Comparison of ENCODE assay signal across 16 mouse cellular contexts in the genomic region with DNA sequence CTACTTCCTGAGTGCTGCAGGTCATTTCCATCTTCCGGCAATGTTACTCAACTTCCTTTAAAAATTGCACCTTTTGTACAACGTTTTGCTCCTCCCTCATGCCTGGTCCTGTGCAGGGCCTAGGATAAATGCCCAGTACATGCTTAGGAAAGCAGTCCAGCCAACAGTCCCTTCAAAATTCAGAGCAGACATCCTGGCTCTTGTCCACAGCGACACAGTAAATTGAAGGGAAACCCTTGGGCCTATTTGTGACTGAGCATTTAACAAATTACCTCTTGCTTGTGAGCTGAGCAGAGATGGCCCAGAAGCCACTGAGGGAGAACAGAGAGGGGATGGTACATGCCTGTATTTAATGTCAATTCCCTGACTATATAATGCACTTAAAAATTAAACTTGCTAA.
"Had no signal": no experiment of that assay in that cellular context is flagged by ENCODE, and none has a peak within 500 bp of the region (broad histone marks: within the 10 kb centered on the region; RNA-seq: fewer than 3 reads in every experiment).

No protein-coding gene starts in this region.

- H3K36me3 ChIP-seq: kidney, embryonic 15.5 days; liver, embryonic 13.5 days; lung, embryonic 15.5 days; midbrain, embryonic 10.5 days; midbrain, embryonic 13.5 days; neural tube, embryonic 13.5 days had no signal

- H3K4me3 ChIP-seq: kidney, embryonic 15.5 days; left cerebral cortex, adult 2 months; liver, embryonic 13.5 days; lung, embryonic 15.5 days; megakaryocyte, embryonic 14.5 days; midbrain, embryonic 10.5 days; midbrain, embryonic 13.5 days; neural tube, embryonic 13.5 days had no signal

- H3K9ac ChIP-seq: kidney, embryonic 15.5 days; liver, embryonic 13.5 days; lung, embryonic 15.5 days; midbrain, embryonic 13.5 days; neural tube, embryonic 13.5 days had no signal

- H3K9me3 ChIP-seq: kidney, embryonic 15.5 days; liver, embryonic 13.5 days; lung, embryonic 15.5 days; megakaryocyte, embryonic 14.5 days; midbrain, embryonic 10.5 days; midbrain, embryonic 13.5 days; neural tube, embryonic 13.5 days had no signal

- H3K27me3 ChIP-seq: kidney, embryonic 15.5 days; liver, embryonic 13.5 days; lung, embryonic 15.5 days; megakaryocyte, embryonic 14.5 days; midbrain, embryonic 13.5 days; neural tube, embryonic 13.5 days had no signal

- H3K27ac ChIP-seq: kidney, embryonic 15.5 days; left cerebral cortex, adult 2 months; liver, embryonic 13.5 days; lung, embryonic 15.5 days; midbrain, embryonic 10.5 days; midbrain, embryonic 13.5 days; neural tube, embryonic 13.5 days had no signal

- H3K4me2 ChIP-seq: kidney, embryonic 15.5 days; liver, embryonic 13.5 days; lung, embryonic 15.5 days; midbrain, embryonic 13.5 days; neural tube, embryonic 13.5 days had no signal

- H3K4me1 ChIP-seq: kidney, embryonic 15.5 days; liver, embryonic 13.5 days; lung, embryonic 15.5 days; megakaryocyte, embryonic 14.5 days; midbrain, embryonic 10.5 days; midbrain, embryonic 13.5 days had no signal

- DNase-seq: kidney, adult 2 months; kidney, postnatal 10 days; kidney, postnatal 36 days; layer of hippocampus, postnatal 36 days; liver, embryonic 13.5 days; lung, postnatal 10 days; lung, postnatal 36 days; thymus, adult 18-20 months; thymus, postnatal 36 days had no signal

- ATAC-seq: midbrain, embryonic 13.5 days had no signal
